Mouse (Mus musculus): ENCODE results near the gene Ucp2. TPM values are rescaled to one million over a fixed set of nuclear protein-coding genes. Genes with fewer than 3 reads are reported as not detected.

The Ucp2 gene
- polyA plus RNA-seq, 1 experiment: 92.5 TPM

- Histone ChIP-seq H3ac (ENCODE audit: control insufficient read depth, insufficient read length, low read depth) (no peak within 1 kb of the TSS), H3K27me3 (ENCODE audit: control insufficient read depth, insufficient read depth, insufficient read length) (no peaks in the 10 kb centered on the region), H3K36me3 (ENCODE audit: control insufficient read depth, insufficient read depth) (no peaks in the 10 kb centered on the region), H3K4me3 (ENCODE audit: insufficient read depth, poor library complexity, severe bottlenecking) (no peak within 1 kb of the TSS), H3K79me3 (ENCODE audit: low read depth) (no peaks in the 10 kb centered on the region), H3K79me2 (ENCODE audit: control insufficient read depth, insufficient read depth) (no peaks in the 10 kb centered on the region)
- TF ChIP-seq MAX (IDR thresholded peaks at IDR 0.05): no peak
- no peak for TF ChIP-seq CEBPB (IDR thresholded peaks at IDR 0.05; ENCODE audit: low read depth)
- no peak for TF ChIP-seq MYOD1 (IDR thresholded peaks at IDR 0.05; ENCODE audit: control insufficient read depth, insufficient read length, low read depth)
- no peak for TF ChIP-seq USF1 (IDR thresholded peaks at IDR 0.05; ENCODE audit: low read depth)
- TF ChIP-seq CTCF (IDR thresholded peaks at IDR 0.05; ENCODE audit: control insufficient read depth, insufficient read depth, insufficient read length): no peak
- no peak for TF ChIP-seq MYOG (IDR thresholded peaks at IDR 0.05; ENCODE audit: control insufficient read depth, extremely low read depth, insufficient read length)
- TF ChIP-seq FOSL1 (IDR thresholded peaks at IDR 0.05; ENCODE audit: insufficient read depth, low read length, poor library complexity, severe bottlenecking): no peak
Measured at GRCm38 (mm10) chr7:100472777-100473176, 20.4 kb upstream of the Ucp2 start, which contains the start of gene Ucp3. TSS of gene Ucp3 (plus strand) at chr7:100472990.

DNA sequence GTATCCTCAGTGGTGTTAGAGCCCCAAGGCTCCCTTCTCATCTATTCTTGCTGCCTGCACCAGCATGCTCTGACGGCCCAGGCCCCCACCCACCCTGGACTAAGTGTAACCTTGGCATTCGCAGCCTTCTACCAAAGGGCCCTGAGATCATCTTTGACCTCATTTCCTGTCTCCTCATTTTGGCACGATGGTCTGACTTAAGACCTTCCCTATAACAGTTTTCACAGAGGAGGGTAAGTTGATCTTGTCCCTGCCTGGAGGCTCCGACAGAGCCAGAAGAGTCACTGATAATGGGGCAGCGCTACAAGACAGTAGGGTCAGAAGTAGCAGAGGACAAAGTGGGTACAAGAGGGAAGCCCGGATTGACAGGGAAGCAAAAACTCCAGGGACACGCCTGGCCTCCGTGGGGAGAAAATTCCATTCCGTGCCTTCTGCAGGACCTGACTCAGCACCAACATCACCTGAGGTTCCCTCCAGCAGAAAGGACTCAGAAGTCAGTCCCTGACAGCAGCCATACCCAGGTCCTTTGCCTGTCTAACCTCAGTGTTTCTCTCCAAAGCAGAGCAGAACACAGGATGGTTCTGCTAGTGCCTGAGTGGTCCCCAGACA lies 19.2 kb upstream of the Ucp2 start:
- no peak for TF ChIP-seq USF1 (IDR thresholded peaks at IDR 0.05; ENCODE audit: low read depth)
- no peak for TF ChIP-seq MAX (IDR thresholded peaks at IDR 0.05)
- TF ChIP-seq MYOD1 (IDR thresholded peaks at IDR 0.05; ENCODE audit: control insufficient read depth, insufficient read length, low read depth): no peak
- TF ChIP-seq CEBPB (IDR thresholded peaks at IDR 0.05; ENCODE audit: low read depth): no peak
- TF ChIP-seq MYOG (IDR thresholded peaks at IDR 0.05; ENCODE audit: control insufficient read depth, extremely low read depth, insufficient read length): no peak
- no peak for TF ChIP-seq CTCF (IDR thresholded peaks at IDR 0.05; ENCODE audit: control insufficient read depth, insufficient read depth, insufficient read length)
- no peak for TF ChIP-seq FOSL1 (IDR thresholded peaks at IDR 0.05; ENCODE audit: insufficient read depth, low read length, poor library complexity, severe bottlenecking)
- H3K36me3 ChIP-seq (ENCODE audit: control insufficient read depth, insufficient read depth): no peaks in the 10 kb centered on the region

DNA sequence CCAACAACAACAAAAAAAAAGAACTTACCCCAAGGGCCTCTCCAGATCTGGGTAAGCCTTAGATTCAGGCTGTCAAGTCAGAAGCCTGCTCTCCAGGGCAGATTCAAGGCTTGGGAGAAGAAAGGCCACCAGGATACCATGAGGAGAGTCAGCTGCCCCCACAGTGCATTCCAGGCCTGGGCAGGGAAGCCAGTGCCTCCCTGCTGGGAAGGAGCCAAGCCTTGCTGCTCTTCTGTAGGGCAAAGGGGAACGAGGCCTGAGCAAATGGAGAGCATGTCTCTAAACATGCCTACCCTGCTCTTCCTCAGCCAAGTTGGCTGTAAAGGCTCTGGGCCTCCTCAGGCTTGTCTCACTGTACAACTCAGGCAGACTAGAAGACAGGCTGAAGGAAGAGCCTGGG lies 18.5 kb upstream of the Ucp2 start:
- no peak overlapping the region for H3ac ChIP-seq (ENCODE audit: control insufficient read depth, insufficient read length, low read depth)
- TF ChIP-seq FOSL1 (IDR thresholded peaks at IDR 0.05; ENCODE audit: insufficient read depth, low read length, poor library complexity, severe bottlenecking) (no peak), USF1 (IDR thresholded peaks at IDR 0.05; ENCODE audit: low read depth) (no peak), MAX (IDR thresholded peaks at IDR 0.05) (no peak), CTCF (IDR thresholded peaks at IDR 0.05; ENCODE audit: control insufficient read depth, insufficient read depth, insufficient read length) (no peak), CEBPB (IDR thresholded peaks at IDR 0.05; ENCODE audit: low read depth) (no peak), MYOD1 (IDR thresholded peaks at IDR 0.05; ENCODE audit: control insufficient read depth, insufficient read length, low read depth) (no peak), MYOG (IDR thresholded peaks at IDR 0.05; ENCODE audit: control insufficient read depth, extremely low read depth, insufficient read length) (no peak)
- H3K79me3 ChIP-seq (ENCODE audit: low read depth): no peaks in the 10 kb centered on the region
- H3K4me3 ChIP-seq (ENCODE audit: insufficient read depth, poor library complexity, severe bottlenecking): no peak overlapping the region
- H3K27me3 ChIP-seq (ENCODE audit: control insufficient read depth, insufficient read depth, insufficient read length): no peaks in the 10 kb centered on the region
- H3K79me2 ChIP-seq (ENCODE audit: control insufficient read depth, insufficient read depth): no peaks in the 10 kb centered on the region
- no peaks in the 10 kb centered on the region for H3K36me3 ChIP-seq (ENCODE audit: control insufficient read depth, insufficient read depth)

More for the DNA sequence above, 19.2 kb upstream of the Ucp2 start:
- Histone ChIP-seq H3K4me3 (ENCODE audit: insufficient read depth, poor library complexity, severe bottlenecking) (no peak overlapping the region), H3K79me2 (ENCODE audit: control insufficient read depth, insufficient read depth) (no peaks in the 10 kb centered on the region), H3K27me3 (ENCODE audit: control insufficient read depth, insufficient read depth, insufficient read length) (no peaks in the 10 kb centered on the region), H3ac (ENCODE audit: control insufficient read depth, insufficient read length, low read depth) (no peak overlapping the region), H3K79me3 (ENCODE audit: low read depth) (no peaks in the 10 kb centered on the region)

GRCm38 (mm10) chr7:100479100-100479822 lies 13.9 kb upstream of the Ucp2 start:
- no peak overlapping the region for H3ac ChIP-seq (ENCODE audit: control insufficient read depth, insufficient read length, low read depth)
- H3K36me3 ChIP-seq (ENCODE audit: control insufficient read depth, insufficient read depth): no peaks in the 10 kb centered on the region
- no peak for TF ChIP-seq MYOD1 (IDR thresholded peaks at IDR 0.05; ENCODE audit: control insufficient read depth, insufficient read length, low read depth)
- no peaks in the 10 kb centered on the region for H3K79me2 ChIP-seq (ENCODE audit: control insufficient read depth, insufficient read depth)
- H3K4me3 ChIP-seq (ENCODE audit: insufficient read depth, poor library complexity, severe bottlenecking): no peak overlapping the region
- H3K79me3 ChIP-seq (ENCODE audit: low read depth): no peaks in the 10 kb centered on the region
- no peaks in the 10 kb centered on the region for H3K27me3 ChIP-seq (ENCODE audit: control insufficient read depth, insufficient read depth, insufficient read length)

- no peak overlapping the region for H3K4me3 ChIP-seq (ENCODE audit: insufficient read depth, poor library complexity, severe bottlenecking)
- no peaks in the 10 kb centered on the region for H3K79me3 ChIP-seq (ENCODE audit: low read depth)
- H3K36me3 ChIP-seq (ENCODE audit: control insufficient read depth, insufficient read depth): no peaks in the 10 kb centered on the region
- no peaks in the 10 kb centered on the region for H3K79me2 ChIP-seq (ENCODE audit: control insufficient read depth, insufficient read depth)
- H3K27me3 ChIP-seq (ENCODE audit: control insufficient read depth, insufficient read depth, insufficient read length): no peaks in the 10 kb centered on the region
- no peak overlapping the region for H3ac ChIP-seq (ENCODE audit: control insufficient read depth, insufficient read length, low read depth)
- no peak for TF ChIP-seq MAX (IDR thresholded peaks at IDR 0.05)
- no peak for TF ChIP-seq FOSL1 (IDR thresholded peaks at IDR 0.05; ENCODE audit: insufficient read depth, low read length, poor library complexity, severe bottlenecking)
- TF ChIP-seq MYOD1 (IDR thresholded peaks at IDR 0.05; ENCODE audit: control insufficient read depth, insufficient read length, low read depth): no peak
- no peak for TF ChIP-seq CTCF (IDR thresholded peaks at IDR 0.05; ENCODE audit: control insufficient read depth, insufficient read depth, insufficient read length)
- TF ChIP-seq CEBPB (IDR thresholded peaks at IDR 0.05; ENCODE audit: low read depth): no peak
- no peak for TF ChIP-seq USF1 (IDR thresholded peaks at IDR 0.05; ENCODE audit: low read depth)
- no peak for TF ChIP-seq MYOG (IDR thresholded peaks at IDR 0.05; ENCODE audit: control insufficient read depth, extremely low read depth, insufficient read length)
Measured at GRCm38 (mm10) chr7:100479823-100480164, 13.3 kb upstream of the Ucp2 start.
